Mouse (Mus musculus): ENCODE data around the gene Fkbp5. TPM values are rescaled to one million over a fixed set of nuclear protein-coding genes. Genes with fewer than 3 reads are reported as not detected.
"Not testable (repeated sequence)": the region's sequence is repeated elsewhere in the genome, so short reads cannot be mapped to it uniquely, and the experiment has no call there.

Fkbp5 gene
- polyA plus RNA-seq, 1 experiment = 17.9 TPM

DNA sequence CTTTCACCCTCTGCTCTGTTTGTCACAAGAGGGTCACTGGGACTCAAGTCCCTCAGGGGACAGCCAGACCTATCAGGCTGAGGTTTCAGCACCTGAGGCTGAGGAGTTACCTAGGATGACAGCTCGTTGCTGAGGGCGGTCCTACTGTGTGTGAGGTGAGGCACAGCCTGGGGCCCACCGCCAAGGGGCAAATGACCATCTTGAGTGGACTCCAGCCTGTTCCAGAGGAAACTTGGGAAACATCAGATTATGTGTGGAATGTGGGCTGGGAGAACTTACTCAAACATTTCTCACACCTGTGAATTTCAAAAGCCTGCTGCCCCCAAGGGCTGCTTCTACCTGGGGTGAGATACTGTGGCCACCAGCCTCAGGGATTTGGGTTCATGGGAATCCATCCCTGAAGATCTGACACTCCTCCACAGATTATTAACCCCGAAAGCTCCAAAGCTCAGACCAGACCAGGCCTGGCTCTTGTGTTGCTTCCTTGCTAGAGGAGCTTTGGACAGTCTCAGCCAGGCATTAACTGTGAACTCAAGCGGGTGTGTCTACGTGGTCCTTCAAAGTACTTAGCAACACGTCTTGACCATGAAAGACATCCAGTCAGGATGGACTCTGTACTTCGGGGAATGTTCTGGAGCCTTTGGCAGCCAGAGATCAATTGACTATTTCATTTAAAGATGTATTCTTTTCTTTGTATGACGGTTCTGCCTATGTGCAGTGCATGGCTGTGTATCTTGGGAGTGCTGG is 156.6 kb downstream of the Fkbp5 start:
- WGBS = 73% methylated on average over 9 of the region's 9 CpGs

DNA sequence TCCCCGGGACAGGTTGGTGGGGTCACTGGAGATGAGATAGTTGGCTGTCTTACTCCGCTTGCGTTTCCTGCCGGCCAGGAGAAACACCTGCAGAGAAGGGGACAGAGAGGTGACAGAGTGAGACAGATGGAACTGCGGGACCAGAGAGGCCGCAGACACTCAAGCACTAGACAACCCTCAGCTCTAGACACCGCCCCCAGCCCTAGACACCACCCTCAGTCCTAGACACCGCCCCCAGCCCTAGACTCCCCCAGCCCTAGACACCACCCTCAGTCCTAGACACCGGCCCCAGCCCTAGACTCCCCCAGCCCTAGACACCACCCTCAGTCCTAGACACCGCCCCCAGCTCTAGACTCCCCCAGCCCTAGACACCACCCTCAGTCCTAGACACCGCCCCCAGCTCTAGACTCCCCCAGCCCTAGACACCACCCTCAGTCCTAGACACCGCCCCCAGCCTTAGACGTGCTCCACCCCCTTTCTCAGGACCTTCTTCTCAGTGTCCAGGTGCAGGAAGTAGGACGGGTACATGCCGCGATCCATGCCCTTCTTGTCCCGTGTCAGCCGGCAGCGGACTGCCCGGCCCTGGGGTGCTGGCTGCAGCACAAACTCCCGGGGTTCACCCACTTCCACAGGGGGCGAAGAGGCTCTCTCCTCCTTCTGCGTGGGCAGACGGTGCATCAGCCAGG is 158.6 kb downstream of the Fkbp5 start:
- not testable (repeated sequence) for DNase-seq (ENCODE audit: low read depth, low spot score)
- 31% methylated on average over 24 of the region's 24 CpGs for WGBS

More for the DNA sequence above, 156.6 kb downstream of the Fkbp5 start:
- DNase-seq (ENCODE audit: low read depth, low spot score) = no peak

DNA sequence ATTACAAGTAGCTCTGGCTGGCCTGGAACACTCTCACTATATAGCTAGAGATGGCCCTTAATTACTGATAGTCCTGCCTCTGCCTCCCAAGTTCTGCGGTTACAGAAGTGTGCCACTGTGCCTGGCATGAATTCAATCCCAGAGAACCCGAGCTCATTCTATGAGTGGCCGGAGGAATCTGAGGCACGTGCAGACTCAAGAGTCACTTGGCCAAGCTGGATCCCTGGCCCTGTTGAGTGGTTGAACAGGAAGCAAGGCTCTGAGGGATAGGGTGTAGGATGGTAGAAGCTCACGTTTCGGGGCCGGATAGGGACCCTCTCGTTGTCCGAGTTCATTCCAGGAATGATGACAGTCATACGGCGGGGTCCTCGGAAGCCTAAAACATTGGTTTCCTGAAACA is 161.5 kb downstream of the Fkbp5 start:
- WGBS = 91% methylated on average over 12 of the region's 12 CpGs

DNA sequence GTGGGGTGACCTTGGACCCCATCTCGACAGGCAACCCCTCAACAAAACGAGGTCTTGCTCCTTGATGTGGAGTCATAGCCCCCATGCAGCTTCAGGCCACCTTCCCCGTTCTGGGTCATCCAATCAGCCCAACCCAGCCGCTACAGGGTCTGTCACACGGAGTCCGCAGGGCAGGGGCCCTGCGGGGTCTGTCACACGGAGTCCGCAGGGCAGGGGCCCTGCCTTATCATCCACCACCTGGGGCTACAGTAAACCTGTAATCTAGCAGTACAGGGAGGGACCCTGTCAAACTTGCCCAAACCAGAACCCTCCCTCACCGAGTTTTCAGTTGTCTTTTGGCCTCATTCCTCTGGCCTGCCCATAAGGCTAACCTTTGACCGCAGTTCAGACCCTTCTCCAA is 165.3 kb downstream of the Fkbp5 start:
- DNase-seq (ENCODE audit: low read depth, low spot score) = no peak
- 70% methylated on average over 11 of the region's 11 CpGs for WGBS

More for the DNA sequence above, 161.5 kb downstream of the Fkbp5 start:
- DNase-seq (ENCODE audit: low read depth, low spot score) = no peak

DNA sequence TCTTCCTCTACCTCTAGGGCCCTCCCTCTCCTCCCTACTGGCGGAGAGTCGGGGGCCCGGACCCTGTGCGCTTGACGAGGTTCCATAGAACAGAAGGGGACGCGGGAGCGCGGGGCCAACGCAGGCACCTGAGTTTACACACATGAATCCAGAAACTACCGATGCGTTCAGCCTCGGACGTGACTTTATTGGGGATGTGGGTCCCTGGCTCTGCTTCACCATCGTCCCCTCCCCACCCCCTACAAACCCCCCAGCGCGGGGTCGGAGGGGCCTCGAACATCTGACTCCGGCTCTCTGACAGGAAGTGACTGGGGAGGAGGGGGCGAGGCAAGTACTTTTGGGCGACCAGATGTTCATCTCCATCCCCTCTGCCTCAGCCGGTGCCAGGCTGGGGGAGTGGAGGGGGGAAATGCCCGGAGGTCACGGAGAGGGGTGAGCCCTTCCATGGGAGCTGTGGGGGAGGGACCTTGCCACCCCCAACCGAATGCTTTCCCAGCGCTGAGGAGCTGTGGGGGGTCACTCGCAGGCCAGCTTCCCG is 165.9 kb downstream of the Fkbp5 start:
- DNase-seq (ENCODE audit: low read depth, low spot score) = no peak
- 6% methylated on average over 29 of the region's 29 CpGs for WGBS

DNA sequence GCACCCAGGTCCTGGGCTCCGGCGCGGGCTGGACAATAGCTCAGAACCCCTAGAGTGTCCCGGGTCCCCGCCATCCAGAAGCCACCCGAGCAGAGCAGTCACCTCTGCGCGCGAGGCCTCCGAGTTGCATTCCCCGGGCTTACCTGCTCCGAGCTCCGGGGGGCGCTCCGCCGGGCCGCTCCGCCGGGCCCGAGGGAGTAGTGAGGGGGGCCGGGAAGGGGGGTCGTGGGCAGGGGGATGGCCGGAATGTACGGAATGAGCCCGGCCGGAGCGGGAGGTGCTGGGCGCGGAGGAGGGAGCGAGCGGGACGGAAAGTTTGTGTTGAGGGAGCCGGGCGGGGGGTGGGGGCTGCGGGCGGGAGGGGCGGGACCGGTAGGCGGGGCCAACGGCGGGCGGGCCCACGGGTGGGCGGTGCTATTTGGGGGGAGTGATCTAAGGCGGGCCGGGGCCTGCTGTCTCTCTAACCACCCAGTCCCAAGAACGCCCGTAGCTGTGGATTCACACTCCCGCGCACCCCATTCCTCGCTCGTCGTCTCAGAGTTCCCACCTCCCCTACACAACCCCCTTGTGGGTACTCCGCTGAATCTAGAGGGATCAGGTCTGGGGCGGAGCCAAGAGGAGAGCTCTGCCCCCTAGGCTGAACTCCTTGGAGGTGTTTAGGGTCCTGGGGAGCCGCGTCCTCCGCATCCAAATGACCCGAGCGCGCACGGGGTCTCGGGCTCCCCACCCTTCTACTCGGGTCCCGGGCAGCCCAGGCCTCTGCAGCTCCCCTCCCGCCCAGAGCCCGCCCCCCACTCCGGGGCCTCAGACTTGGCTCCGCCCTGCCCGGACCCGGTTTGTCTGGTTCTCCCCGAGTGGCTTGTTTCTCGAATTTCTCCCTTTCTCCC is 166.6 kb downstream of the Fkbp5 start, which contains the start of gene Tead3:
Gene Tead3 (minus strand): TSS at position 352 of the 887 bp plus-strand sequence.
- WGBS = under 1% methylated on average over 58 of the region's 73 CpGs
- no peak for DNase-seq (ENCODE audit: low read depth, low spot score)

DNA sequence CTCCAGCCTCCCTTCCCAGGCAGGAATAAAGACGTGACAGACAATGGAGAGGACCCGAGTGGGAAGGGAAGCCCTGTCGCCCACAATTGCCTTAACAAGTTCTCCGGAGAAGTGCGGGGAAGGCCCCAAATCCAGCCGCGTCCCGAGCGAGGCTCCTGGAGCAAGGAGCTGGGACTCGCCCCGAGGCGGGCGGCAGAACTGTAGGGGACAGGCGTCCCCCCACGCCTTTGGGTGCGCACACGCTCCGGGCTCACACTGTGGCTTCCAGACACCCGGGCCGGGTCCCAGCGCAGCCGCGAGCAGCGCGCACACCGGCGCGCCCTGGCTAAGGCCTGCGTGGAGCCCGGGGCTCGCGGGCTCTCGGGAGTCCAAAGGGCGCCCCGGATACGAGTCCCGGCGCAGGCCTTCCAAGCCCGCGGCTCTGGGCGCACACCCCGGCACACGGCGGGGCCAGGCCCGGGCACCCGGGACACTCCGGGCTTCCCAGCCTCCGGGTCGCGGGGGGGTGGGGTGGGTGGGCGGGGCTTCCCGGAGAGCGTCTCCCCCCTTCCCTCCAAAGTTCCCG is 167.3 kb downstream of the Fkbp5 start:
- WGBS = under 1% methylated on average over 54 of the region's 54 CpGs
- no peak for DNase-seq (ENCODE audit: low read depth, low spot score)

DNA sequence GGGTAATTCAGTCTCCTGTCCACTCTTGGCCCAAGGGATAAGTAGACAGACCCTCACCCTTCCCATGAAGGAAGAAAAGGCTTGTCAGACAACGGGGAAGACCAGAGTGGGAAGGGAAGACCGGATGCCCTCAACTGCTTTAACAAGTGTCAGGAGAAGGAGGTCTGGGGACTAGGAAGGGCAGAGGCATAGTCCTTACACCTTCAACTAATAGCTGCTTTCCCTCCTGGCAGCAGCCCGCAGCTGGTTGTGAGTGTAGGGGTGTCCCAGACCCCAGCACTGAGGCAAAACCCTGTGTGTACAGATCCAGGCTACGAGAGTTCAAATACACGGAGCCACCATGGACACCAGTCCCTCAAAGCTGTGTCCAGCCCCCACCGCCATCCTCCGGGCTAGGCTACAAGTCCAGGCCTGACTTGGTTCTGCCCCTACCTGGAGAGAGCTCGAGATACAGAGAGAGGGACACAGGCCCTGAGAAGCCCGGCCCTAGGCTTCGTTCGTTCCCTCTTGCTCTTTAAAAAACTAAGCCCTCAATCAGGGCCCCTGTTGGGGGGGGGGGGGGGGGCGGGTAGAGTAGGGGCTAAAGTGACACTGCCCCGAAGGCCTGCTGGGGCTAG is 168.0 kb downstream of the Fkbp5 start:
- no peak for DNase-seq (ENCODE audit: low read depth, low spot score)
- WGBS = 12% methylated on average over 13 of the region's 13 CpGs

Other genes with a start within 250 kb of the Fkbp5 start
- 8.7 and 11.2 TPM in 2 replicates for gene Fance, start 204.0 kb downstream of the Fkbp5 start, polyA plus RNA-seq (2012; rRNA removed)
- gene Rpl10a, start 189.1 kb downstream of the Fkbp5 start, polyA plus RNA-seq (2012; rRNA removed) = 2,568 and 3,337 TPM in 2 replicates
- 21.6 and 23.5 TPM in 2 replicates for gene Tead3, start 166.7 kb downstream of the Fkbp5 start, polyA plus RNA-seq (2012; rRNA removed)
- gene Tulp1, start 152.3 kb downstream of the Fkbp5 start, polyA plus RNA-seq (2012; rRNA removed) = 0.51 and 0.58 TPM in 2 replicates
- not detected in 2 replicates for gene Armc12, start 13.3 kb upstream of the Fkbp5 start, polyA plus RNA-seq (2012; rRNA removed)
- 0.38 TPM in 1 of 2 replicates, not detected in the other for gene Clpsl2, start 31.9 kb upstream of the Fkbp5 start, polyA plus RNA-seq (2012; rRNA removed)
- 606 and 786 TPM in 2 replicates for gene Clps, start 43.2 kb upstream of the Fkbp5 start, polyA plus RNA-seq (2012; rRNA removed)
- 0.63 and 0.84 TPM in 2 replicates for gene Lhfpl5, start 58.1 kb upstream of the Fkbp5 start, polyA plus RNA-seq (2012; rRNA removed)
- gene Srpk1, start 105.2 kb upstream of the Fkbp5 start, polyA plus RNA-seq (2012; rRNA removed) = 26.6 and 38.3 TPM in 2 replicates
- gene Slc26a8, start 172.7 kb upstream of the Fkbp5 start, polyA plus RNA-seq (2012; rRNA removed) = 0.14 and 0.52 TPM in 2 replicates
- 49.0 and 62.1 TPM in 2 replicates for gene Mapk14, start 173.8 kb upstream of the Fkbp5 start, polyA plus RNA-seq (2012; rRNA removed)
- gene AC170998.1, start 208.6 kb upstream of the Fkbp5 start, polyA plus RNA-seq (2012; rRNA removed) = 0.26 and 0.44 TPM in 2 replicates